Mouse (Mus musculus) CH12.LX (cell line): ENCODE measurements around the gene Sec24a. TPM values are rescaled to one million over a fixed set of nuclear protein-coding genes. Genes with fewer than 3 reads are reported as not detected.

ENCODE experiments used
- DNase-seq: peaks from one replicate; pipeline ENCODE4 v3.0.0-alpha.2; 2013; ENCODE audit errors: extremely low read depth
- H3K27ac ChIP-seq: 2 replicates; pipeline ENCODE4 v1.5.1; 2012; ENCODE audit warnings: low read depth, mild to moderate bottlenecking, control low read depth, moderate library complexity; ENCODE audit not compliant: insufficient read depth
- H3K27me3 ChIP-seq: replicated peaks from 2 replicates; pipeline ENCODE3; 2012; ENCODE audit warnings: inconsistent platforms
- H3K36me3 ChIP-seq, 2 experiments: replicated peaks in 1 of 2; 2 replicates each; pipeline versions ENCODE3 to v1.6.1; 2012; ENCODE audit warnings: inconsistent platforms in 1 of 2, low read length in 1 of 2, mild to moderate bottlenecking in 1 of 2, mixed read lengths in 1 of 2, moderate library complexity in 1 of 2; ENCODE audit not compliant: control insufficient read depth in 1 of 2, insufficient read depth in 1 of 2
- H3K4me1 ChIP-seq, 2 experiments: 2 replicates each; pipeline ENCODE4 v1.6.1; 2012; ENCODE audit warnings: inconsistent platforms in 1 of 2, moderate library complexity in 1 of 2; ENCODE audit not compliant: insufficient read depth in 2 of 2, control insufficient read depth in 1 of 2
- H3K4me2 ChIP-seq: 2 replicates; pipeline ENCODE4 v1.6.1; 2012; ENCODE audit warnings: low read depth, mild to moderate bottlenecking, control low read depth; ENCODE audit not compliant: poor library complexity, insufficient read depth, severe bottlenecking
- H3K4me3 ChIP-seq, 3 experiments: fragments of 150-350 bp in 1 of 3; sonication (generic) in 1 of 3; replicated peaks in 1 of 3; 2 replicates each; pipeline versions ENCODE3 to v1.5.1; 2011 to 2012; ENCODE audit warnings: low read depth in 2 of 3, low read length in 2 of 3, mild to moderate bottlenecking in 2 of 3, moderate library complexity in 2 of 3, control low read depth in 1 of 3, improper control_type of control experiment in 1 of 3, inconsistent platforms in 1 of 3, mixed read lengths in 1 of 3; ENCODE audit not compliant: poor library complexity in 1 of 3
- H3K79me2 ChIP-seq: replicated peaks from 2 replicates; pipeline ENCODE4 v1.6.1; 2012; ENCODE audit warnings: mild to moderate bottlenecking, moderate library complexity; ENCODE audit not compliant: control insufficient read depth, poor library complexity, insufficient read depth, severe bottlenecking; ENCODE audit errors: extremely low read depth
- H3K9ac ChIP-seq: 2 replicates; pipeline ENCODE4 v1.6.1; 2012; ENCODE audit warnings: low read depth, mild to moderate bottlenecking, control low read depth, moderate library complexity; ENCODE audit not compliant: insufficient read depth
- H3K9me3 ChIP-seq: replicated peaks from 2 replicates; pipeline ENCODE3; 2012; ENCODE audit warnings: low read length, inconsistent platforms, mixed read lengths
- BHLHE40 ChIP-seq: IDR thresholded peaks from 2 replicates; pipeline ENCODE4 v1.6.1; 2011; ENCODE audit warnings: mild to moderate bottlenecking, low read depth, low read length, improper control_type of control experiment
- CTCF ChIP-seq, 2 experiments: IDR thresholded peaks in 1 of 2; conservative IDR thresholded peaks in 1 of 2; 2 replicates each; pipeline ENCODE4 v1.5.1; 2011 to 2012; ENCODE audit warnings: low read depth in 2 of 2, low read length in 2 of 2, improper control_type of control experiment in 1 of 2, inconsistent platforms in 1 of 2, mild to moderate bottlenecking in 1 of 2, moderate library complexity in 1 of 2
- EP300 ChIP-seq: IDR thresholded peaks from 2 replicates; pipeline ENCODE4 v1.6.1; 2011; ENCODE audit warnings: low read length, improper control_type of control experiment
- ETS1 ChIP-seq: conservative IDR thresholded peaks from 2 replicates; pipeline ENCODE4 v1.6.1; 2012; ENCODE audit warnings: low read depth, mild to moderate bottlenecking, inconsistent platforms, low read length, improper control_type of control experiment, moderate library complexity
- JUND ChIP-seq: conservative IDR thresholded peaks from 2 replicates; pipeline ENCODE4 v1.6.1; 2011; ENCODE audit warnings: low read depth, low read length, improper control_type of control experiment
- MYC ChIP-seq: IDR thresholded peaks from 2 replicates; pipeline ENCODE4 v1.6.1; 2011; ENCODE audit warnings: low read depth, mild to moderate bottlenecking, improper control_type of control experiment, low read length
- NELFE ChIP-seq: IDR thresholded peaks from 2 replicates; pipeline ENCODE4 v1.6.1; 2011; ENCODE audit warnings: low read depth, low read length, improper control_type of control experiment
- PAX5 ChIP-seq: IDR thresholded peaks from 2 replicates; pipeline ENCODE4 v1.6.1; 2012; ENCODE audit warnings: low read length, inconsistent platforms, mixed read lengths
- RAD21 ChIP-seq: IDR thresholded peaks from 2 replicates; pipeline ENCODE4 v1.6.1; 2011; ENCODE audit warnings: low read depth, mild to moderate bottlenecking, low read length, improper control_type of control experiment, moderate library complexity
- SMC3 ChIP-seq: IDR thresholded peaks from 2 replicates; pipeline ENCODE4 v1.6.1; 2011; ENCODE audit warnings: low read depth, low read length, improper control_type of control experiment
- UBTF ChIP-seq: IDR thresholded peaks from 2 replicates; pipeline ENCODE4 v1.6.1; 2012; ENCODE audit warnings: low read depth, mild to moderate bottlenecking, inconsistent platforms, low read length, improper control_type of control experiment, moderate library complexity
- USF1 ChIP-seq: IDR thresholded peaks from 2 replicates; pipeline ENCODE4 v1.6.1; 2014; ENCODE audit warnings: low read depth, mild to moderate bottlenecking, inconsistent platforms, low read length, improper control_type of control experiment
- USF2 ChIP-seq: conservative IDR thresholded peaks from 2 replicates; pipeline ENCODE4 v1.6.1; 2011; ENCODE audit warnings: low read depth, low read length, improper control_type of control experiment
- ZC3H11A ChIP-seq: IDR thresholded peaks from 2 replicates; pipeline ENCODE4 v1.6.1; 2012; ENCODE audit warnings: low read depth, mild to moderate bottlenecking, inconsistent platforms, low read length, improper control_type of control experiment
- ZNF384 ChIP-seq: IDR thresholded peaks from 2 replicates; pipeline ENCODE4 v1.6.1; 2012; ENCODE audit warnings: low read depth, low read length, improper control_type of control experiment, inconsistent platforms
- dilution Hi-C: fragments of 300-500 bp; cut with MboI; formaldehyde crosslinking; loops from 2 replicates; pipeline ENCODE4 v1.14.3; 2020; ENCODE audit warnings: low sequenced_read_pairs; ENCODE audit not compliant: extremely low pct_unique_long_range_greater_than_20kb, extremely low pct_ligation_motif_present
- in situ Hi-C: fragments of 300-500 bp; cut with MboI; formaldehyde crosslinking; loops from 3 replicates; pipeline ENCODE4 v1.14.3; 2019; ENCODE audit warnings: low sequenced_read_pairs, low pct_ligation_motif_present, low pct_unique_long_range_greater_than_20kb, mixed read lengths
- polyA plus RNA-seq: library from polyadenylated mRNA; unstranded; fragments of >175 nt; gene quantifications from 2 replicates; pipeline ENCODE4 v1.2.1, GENCODE M21; 2012; ENCODE audit warnings: low read depth; ENCODE audit not compliant: insufficient read length
- total RNA-seq, 2 experiments: library from RNA; depleted of rRNA; stranded (reverse); fragments of 300-350 nt in 1 of 2; fragments of >200 nt in 1 of 2; gene quantifications; 2 replicates each; pipeline ENCODE4 v1.2.3; 2012 to 2014

Sec24a gene
- total and polyA plus RNA-seq, 3 experiments = 5.5 to 16.8 (median 6.3) TPM

- peaks cover 2% of the 10 kb centered on the region for H3K9me3 ChIP-seq
- TF ChIP-seq NELFE = no peak
- no peak for TF ChIP-seq UBTF
- TF ChIP-seq SMC3 = peak; percentile 79
- peak; percentile 74 for TF ChIP-seq RAD21
- 0 out of 2 replicates have a peak, but pooled peaks have one; percentile 28 for TF ChIP-seq BHLHE40
- TF ChIP-seq MYC = peak; percentile 76
- TF ChIP-seq CTCF (conservative IDR thresholded peaks at IDR 0.05 in 1 of 2, IDR thresholded peaks at IDR 0.05 in 1 of 2; ENCODE audit: low read depth in 2 of 2, low read length in 2 of 2) = peak; percentile 78 to 82
- dilution Hi-C loops (no loop called here), in situ Hi-C loops (no loop called here)
- H3K4me1 ChIP-seq = peaks cover 0 to 7% of the 10 kb centered on the region in 2 experiments; a peak in 1 of 4 replicates
- H3K9ac ChIP-seq = no peak overlapping the region
- H3K4me3 ChIP-seq = no peak overlapping the region
- peak; percentile 52 for DNase-seq
- H3K27me3 ChIP-seq = no peaks in the 10 kb centered on the region
- H3K36me3 ChIP-seq = peaks cover 64 to 82% of the 10 kb centered on the region in 2 experiments
- H3K27ac ChIP-seq = no peak overlapping the region
- H3K79me2 ChIP-seq = no peaks in the 10 kb centered on the region
- H3K4me2 ChIP-seq = no peak overlapping the region
These were observed 22.5 kb upstream of the Sec24a start for GRCm38 (mm10) chr11:51785926-51786325.

GRCm38 (mm10) chr11:51782721-51783120 lies 19.3 kb upstream of the Sec24a start:
- Histone ChIP-seq H3K4me2 (no peak overlapping the region), H3K27ac (no peak overlapping the region), H3K4me3 (no peak overlapping the region), H3K4me1 (no peaks in the 10 kb centered on the region), H3K79me2 (no peaks in the 10 kb centered on the region; the same call in 1 of the 2 replicates), H3K9me3 (peaks cover 2% of the 10 kb centered on the region), H3K27me3 (no peaks in the 10 kb centered on the region), H3K36me3 (peaks cover 56 to 85% of the 10 kb centered on the region in 2 experiments), H3K9ac (no peak overlapping the region)
- in situ Hi-C loops = no loop called here
- no peak for DNase-seq
- dilution Hi-C loops = no loop called here
- TF ChIP-seq EP300 (no peak), USF1 (no peak), USF2 (no peak), CTCF (conservative IDR thresholded peaks at IDR 0.05 in 1 of 2, IDR thresholded peaks at IDR 0.05 in 1 of 2; ENCODE audit: low read depth in 2 of 2, low read length in 2 of 2) (no peak), ZC3H11A (no peak), JUND (no peak), PAX5 (no peak), ETS1 (no peak)

- Histone ChIP-seq H3K9ac (no peak overlapping the region), H3K4me1 (no peaks in the 10 kb centered on the region), H3K79me2 (peaks cover 2% of the 10 kb centered on the region; the same call in 1 of the 2 replicates), H3K27me3 (no peaks in the 10 kb centered on the region), H3K27ac (no peak overlapping the region), H3K36me3 (peaks cover 48 to 85% of the 10 kb centered on the region in 2 experiments), H3K9me3 (peaks cover 5% of the 10 kb centered on the region), H3K4me3 (no peak overlapping the region)
- TF ChIP-seq ZNF384 (no peak), BHLHE40 (0 out of 2 replicates have a peak, but pooled peaks have one; percentile 13)
- TF ChIP-seq, all 38 proteins: peak for 1
- no peak for DNase-seq
- in situ Hi-C loops = no loop called here
- H3K4me2 ChIP-seq = no peak overlapping the region
- dilution Hi-C loops = no loop called here
These were observed 17.4 kb upstream of the Sec24a start for GRCm38 (mm10) chr11:51780773-51781267.
